Mouse (Mus musculus): ENCODE measurements around the gene Pik3cd. TPM values are rescaled to one million over a fixed set of nuclear protein-coding genes. Genes with fewer than 3 reads are reported as not detected.
"Not testable (repeated sequence)": the region's sequence is repeated elsewhere in the genome, so short reads cannot be mapped to it uniquely, and the experiment has no call there.

Pik3cd gene
- total and polyA plus RNA-seq, 3 experiments: 57.0 to 95.0 (median 72.1) TPM

DNA sequence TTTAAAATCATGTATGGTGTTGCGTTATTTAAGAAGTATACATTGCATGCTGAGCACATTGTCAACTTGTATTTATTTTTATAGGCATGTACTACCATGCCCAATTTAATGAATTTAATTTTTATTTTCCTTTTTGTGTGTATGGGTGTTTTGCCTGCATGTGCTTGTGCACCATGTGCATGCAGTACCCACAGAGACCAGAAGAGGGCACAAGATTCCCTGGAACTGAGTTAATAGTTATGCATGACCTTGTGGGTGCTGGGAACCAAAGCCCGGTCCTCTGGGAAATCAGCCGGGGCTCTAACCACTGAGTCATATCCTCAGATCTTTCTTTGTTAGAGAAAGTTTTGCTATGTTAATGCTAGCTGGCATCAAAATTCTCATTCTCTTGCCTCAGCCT is 87.5 kb downstream of the Pik3cd start:
- peaks cover 11 to 19% of the 10 kb centered on the region in 2 experiments for H3K36me3 ChIP-seq (replicated peaks in 1 of 2; ENCODE audit: control insufficient read depth in 1 of 2, insufficient read depth in 1 of 2, low read length in 1 of 2)
- H3K4me2 ChIP-seq (ENCODE audit: insufficient read depth, low read depth, poor library complexity, severe bottlenecking): no peak overlapping the region
- no peaks in the 10 kb centered on the region for H3K79me2 ChIP-seq (replicated peaks; ENCODE audit: control insufficient read depth, extremely low read depth, insufficient read depth, poor library complexity, severe bottlenecking)
- H3K4me3 ChIP-seq (replicated peaks in 1 of 3; ENCODE audit: low read depth in 2 of 3, low read length in 2 of 3, poor library complexity in 1 of 3): no peak overlapping the region
- no peak for DNase-seq (ENCODE audit: extremely low read depth)
- no peak overlapping the region for H3K27ac ChIP-seq (ENCODE audit: insufficient read depth, low read depth)
- H3K9ac ChIP-seq (ENCODE audit: insufficient read depth, low read depth): no peak overlapping the region
- no peak for TF ChIP-seq ZC3H11A (IDR thresholded peaks at IDR 0.05; ENCODE audit: low read depth, low read length)
- TF ChIP-seq CTCF (conservative IDR thresholded peaks at IDR 0.05 in 1 of 2, IDR thresholded peaks at IDR 0.05 in 1 of 2; ENCODE audit: low read depth in 2 of 2, low read length in 2 of 2): peak in 1 of 2 experiments; percentile 16; a peak in 3 of 4 replicates
- H3K4me1 ChIP-seq (ENCODE audit: control insufficient read depth in 1 of 2, insufficient read depth in 2 of 2): no peaks in the 10 kb centered on the region
- dilution Hi-C loops (cut with MboI; ENCODE audit: extremely low pct_ligation_motif_present, extremely low pct_unique_long_range_greater_than_20kb, low sequenced_read_pairs) (no loop called here), in situ Hi-C loops (cut with MboI; ENCODE audit: low pct_ligation_motif_present, low pct_unique_long_range_greater_than_20kb, low sequenced_read_pairs) (loop anchor here (5.0 kb wide), 1 partner anchor 37 kb away; no protein-coding TSS in a partner anchor)
- no peaks in the 10 kb centered on the region for H3K27me3 ChIP-seq (replicated peaks)
- no peaks in the 10 kb centered on the region for H3K9me3 ChIP-seq (replicated peaks; ENCODE audit: low read length)

DNA sequence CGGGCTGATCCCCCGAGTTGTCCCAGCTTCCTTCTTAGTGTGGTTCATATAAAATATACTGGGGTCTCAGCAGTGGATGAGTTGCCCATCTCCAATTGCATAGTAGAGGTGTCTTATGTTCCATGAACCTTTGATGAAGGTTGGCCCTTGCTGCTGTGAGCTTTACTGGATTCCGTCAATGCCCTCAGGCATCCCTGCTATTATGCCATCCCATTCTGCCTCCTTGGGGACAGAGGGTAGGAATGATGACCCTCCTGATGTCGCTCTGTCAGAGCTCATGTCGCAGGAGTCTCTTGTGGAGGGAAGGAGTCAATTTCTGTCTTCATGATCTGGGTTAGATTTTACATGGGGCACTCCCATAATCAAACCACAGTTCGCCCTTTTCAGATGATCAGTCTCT is 88.9 kb downstream of the Pik3cd start:
- in situ Hi-C loops (cut with MboI; ENCODE audit: low pct_ligation_motif_present, low pct_unique_long_range_greater_than_20kb, low sequenced_read_pairs); H3K4me1 ChIP-seq (ENCODE audit: control insufficient read depth in 1 of 2, insufficient read depth in 2 of 2); DNase-seq (ENCODE audit: extremely low read depth); dilution Hi-C loops (cut with MboI; ENCODE audit: extremely low pct_ligation_motif_present, extremely low pct_unique_long_range_greater_than_20kb, low sequenced_read_pairs); H3K27me3 ChIP-seq (replicated peaks); H3K4me3 ChIP-seq (replicated peaks in 1 of 3; ENCODE audit: low read depth in 2 of 3, low read length in 2 of 3, poor library complexity in 1 of 3); H3K27ac ChIP-seq (ENCODE audit: insufficient read depth, low read depth); H3K79me2 ChIP-seq (replicated peaks; ENCODE audit: control insufficient read depth, extremely low read depth, insufficient read depth, poor library complexity, severe bottlenecking); H3K4me2 ChIP-seq (ENCODE audit: insufficient read depth, low read depth, poor library complexity, severe bottlenecking); H3K9me3 ChIP-seq (replicated peaks; ENCODE audit: low read length); H3K9ac ChIP-seq (ENCODE audit: insufficient read depth, low read depth): not testable (repeated sequence)
- peaks cover 6 to 16% of the 10 kb centered on the region in 2 experiments for H3K36me3 ChIP-seq (replicated peaks in 1 of 2; ENCODE audit: control insufficient read depth in 1 of 2, insufficient read depth in 1 of 2, low read length in 1 of 2)

DNA sequence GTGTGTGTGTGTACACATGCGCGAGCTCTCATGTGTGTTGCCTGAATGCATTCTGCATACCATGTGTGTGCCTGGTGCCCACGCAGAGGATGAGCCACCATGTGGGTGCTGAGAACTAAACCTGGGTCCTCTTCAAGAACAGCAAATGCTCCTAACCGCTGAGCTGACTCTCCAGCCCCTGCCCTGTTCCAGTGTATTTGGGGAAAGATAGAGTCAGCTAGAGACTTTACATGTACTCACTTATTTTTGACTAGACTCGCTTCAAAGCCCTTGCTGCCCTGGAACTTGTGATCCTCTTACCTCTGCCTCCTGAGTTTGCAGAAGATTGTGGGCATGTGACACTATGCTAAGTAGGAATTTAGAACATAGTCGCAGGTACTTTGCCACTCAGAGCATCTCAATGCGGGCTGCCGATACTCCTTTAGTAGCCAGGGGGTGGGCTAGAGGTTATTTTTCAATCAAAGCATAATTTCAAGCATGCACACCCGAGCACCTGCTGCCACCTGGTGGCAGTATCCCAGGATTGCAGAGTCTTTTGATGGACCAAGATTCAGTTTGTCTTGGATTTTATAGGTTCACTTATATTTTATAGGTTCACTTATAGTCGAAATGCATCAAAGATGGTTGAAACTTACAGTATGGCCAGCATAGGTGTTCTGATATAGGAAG is 90.9 kb downstream of the Pik3cd start:
- in situ Hi-C loops (cut with MboI; ENCODE audit: low pct_ligation_motif_present, low pct_unique_long_range_greater_than_20kb, low sequenced_read_pairs): no loop called here
- dilution Hi-C loops (cut with MboI; ENCODE audit: extremely low pct_ligation_motif_present, extremely low pct_unique_long_range_greater_than_20kb, low sequenced_read_pairs): no loop called here
- H3K4me3 ChIP-seq (replicated peaks in 1 of 3; ENCODE audit: low read depth in 2 of 3, low read length in 2 of 3, poor library complexity in 1 of 3): no peak overlapping the region
- no peaks in the 10 kb centered on the region for H3K27me3 ChIP-seq (replicated peaks)
- TF ChIP-seq MXI1 (IDR thresholded peaks at IDR 0.05; ENCODE audit: low read depth, low read length): no peak
- TF ChIP-seq JUND (conservative IDR thresholded peaks at IDR 0.05; ENCODE audit: low read depth, low read length): no peak
- no peak for TF ChIP-seq ZMIZ1 (IDR thresholded peaks at IDR 0.05; ENCODE audit: low read depth, low read length)
- no peak for TF ChIP-seq MAZ (IDR thresholded peaks at IDR 0.05; ENCODE audit: low read depth, low read length)
- no peak for TF ChIP-seq ZNF384 (IDR thresholded peaks at IDR 0.05; ENCODE audit: low read depth, low read length)
- no peak for TF ChIP-seq SIN3A (IDR thresholded peaks at IDR 0.05; ENCODE audit: low read length)
- peak; percentile 42 to 88; a peak in 3 of 4 replicates for TF ChIP-seq CTCF (conservative IDR thresholded peaks at IDR 0.05 in 1 of 2, IDR thresholded peaks at IDR 0.05 in 1 of 2; ENCODE audit: low read depth in 2 of 2, low read length in 2 of 2)
- TF ChIP-seq BHLHE40 (IDR thresholded peaks at IDR 0.05; ENCODE audit: low read depth, low read length): no peak
- TF ChIP-seq RAD21 (IDR thresholded peaks at IDR 0.05; ENCODE audit: low read depth, low read length): peak; percentile 79
- no peak for TF ChIP-seq JUN (IDR thresholded peaks at IDR 0.05; ENCODE audit: insufficient read depth, low read depth, low read length)
- peak; percentile 89 for TF ChIP-seq SMC3 (IDR thresholded peaks at IDR 0.05; ENCODE audit: low read depth, low read length)
- no peak for TF ChIP-seq HCFC1 (IDR thresholded peaks at IDR 0.05; ENCODE audit: low read depth, low read length)
- no peak for TF ChIP-seq UBTF (IDR thresholded peaks at IDR 0.05; ENCODE audit: low read depth, low read length)
- TF ChIP-seq ELF1 (IDR thresholded peaks at IDR 0.05; ENCODE audit: low read depth, low read length): no peak
- peak; percentile 48 for DNase-seq (ENCODE audit: extremely low read depth)
- no peaks in the 10 kb centered on the region for H3K4me1 ChIP-seq (ENCODE audit: control insufficient read depth in 1 of 2, insufficient read depth in 2 of 2)
- H3K36me3 ChIP-seq (replicated peaks in 1 of 2; ENCODE audit: control insufficient read depth in 1 of 2, insufficient read depth in 1 of 2, low read length in 1 of 2): peaks cover 6 to 25% of the 10 kb centered on the region in 2 experiments
- H3K9me3 ChIP-seq (replicated peaks; ENCODE audit: low read length): no peaks in the 10 kb centered on the region
- H3K79me2 ChIP-seq (replicated peaks; ENCODE audit: control insufficient read depth, extremely low read depth, insufficient read depth, poor library complexity, severe bottlenecking): no peaks in the 10 kb centered on the region
- H3K27ac ChIP-seq (ENCODE audit: insufficient read depth, low read depth): no peak overlapping the region
- H3K9ac ChIP-seq (ENCODE audit: insufficient read depth, low read depth): no peak overlapping the region
- no peak overlapping the region for H3K4me2 ChIP-seq (ENCODE audit: insufficient read depth, low read depth, poor library complexity, severe bottlenecking)
